Mouse (Mus musculus) stomach, postnatal 0 days (tissue): ENCODE data around the gene S100a4.

Source experiments
- CTCF ChIP-seq: IDR thresholded peaks from 2 replicates; pipeline ENCODE4 v1.5.1; 2016; ENCODE audit warnings: antibody characterized with exemption, low read depth, mild to moderate bottlenecking, moderate library complexity
- EP300 ChIP-seq: optimal IDR thresholded peaks from 2 replicates; pipeline ENCODE3; 2016; ENCODE audit warnings: antibody characterized with exemption

DNA sequence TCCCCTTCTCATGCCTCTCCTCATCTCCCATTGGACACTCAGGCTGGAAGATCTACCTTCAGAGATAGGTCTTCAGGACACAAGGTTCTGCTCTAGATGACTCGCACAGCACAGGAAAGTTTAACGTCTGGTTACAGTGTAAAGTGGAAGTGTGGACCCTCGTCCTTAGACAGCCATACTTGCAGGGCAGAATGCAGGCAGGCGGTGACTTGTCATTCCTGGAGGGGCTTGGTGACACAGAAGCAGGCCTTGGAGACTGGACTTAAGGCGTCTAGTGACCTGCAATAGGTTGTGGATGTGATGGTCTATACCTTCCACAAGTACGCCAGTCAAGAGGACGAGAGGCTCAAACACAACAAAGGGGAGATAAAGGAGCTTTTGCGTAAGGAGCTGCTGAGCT is 13.6 kb upstream of the S100a4 start, which contains the start of gene S100a2:
- TF ChIP-seq CTCF = no peak
- TF ChIP-seq EP300 = no peak
